Mouse (Mus musculus) heart, embryonic 14.5 days (tissue): Measurements from ENCODE around the gene Olfm2. TPM values are rescaled to one million over a fixed set of nuclear protein-coding genes. Genes with fewer than 3 reads are reported as not detected.

ENCODE experiments used
- polyA plus RNA-seq: library from polyadenylated mRNA; unstranded; fragments of >200 nt; fragmentation: Nextera tagmentation; extraction: Ambion mirVana; gene quantifications from 2 replicates; pipeline ENCODE4 v1.2.1, GENCODE M21; 2014

The Olfm2 gene
- polyA plus RNA-seq, 1 experiment from 2014 or later, result 1.3 TPM

Other genes with a start within 250 kb of the Olfm2 start
- 43.5 and 48.8 TPM in 2 replicates for gene Zfp266, start 224.9 kb downstream of the Olfm2 start, polyA plus RNA-seq
- gene Zfp846, start 165.1 kb downstream of the Olfm2 start, polyA plus RNA-seq, result 11.0 and 11.8 TPM in 2 replicates
- 345 and 375 TPM in 2 replicates for gene Ubl5, start 103.5 kb downstream of the Olfm2 start, polyA plus RNA-seq
- gene Fbxl12, start 101.6 kb downstream of the Olfm2 start, polyA plus RNA-seq, result 7.6 and 10.6 TPM in 2 replicates
- 45.5 and 48.5 TPM in 2 replicates for gene Pin1, start 94.3 kb downstream of the Olfm2 start, polyA plus RNA-seq
- gene Col5a3, start 68.7 kb upstream of the Olfm2 start, polyA plus RNA-seq, result 0.12 and 0.20 TPM in 2 replicates
- not detected in 2 replicates for gene Rdh8, start 72.2 kb upstream of the Olfm2 start, polyA plus RNA-seq
- gene A230050P20Rik, start 122.3 kb upstream of the Olfm2 start, polyA plus RNA-seq, result 4.5 and 5.9 TPM in 2 replicates
- 1.9 and 2.7 TPM in 2 replicates for gene Angptl6, start 133.4 kb upstream of the Olfm2 start, polyA plus RNA-seq
- gene Ppan, start 141.8 kb upstream of the Olfm2 start, polyA plus RNA-seq, result 28.2 and 30.0 TPM in 2 replicates
- gene Eif3g, start 152.3 kb upstream of the Olfm2 start, polyA plus RNA-seq, result 188 and 202 TPM in 2 replicates
- gene Dnmt1, start 213.5 kb upstream of the Olfm2 start, polyA plus RNA-seq, result 35.2 and 39.4 TPM in 2 replicates
- gene S1pr2, start 230.4 kb upstream of the Olfm2 start, polyA plus RNA-seq, result 20.1 and 21.5 TPM in 2 replicates